Comparison of ENCODE assay signal across 29 mouse cellular contexts in the genomic region with DNA sequence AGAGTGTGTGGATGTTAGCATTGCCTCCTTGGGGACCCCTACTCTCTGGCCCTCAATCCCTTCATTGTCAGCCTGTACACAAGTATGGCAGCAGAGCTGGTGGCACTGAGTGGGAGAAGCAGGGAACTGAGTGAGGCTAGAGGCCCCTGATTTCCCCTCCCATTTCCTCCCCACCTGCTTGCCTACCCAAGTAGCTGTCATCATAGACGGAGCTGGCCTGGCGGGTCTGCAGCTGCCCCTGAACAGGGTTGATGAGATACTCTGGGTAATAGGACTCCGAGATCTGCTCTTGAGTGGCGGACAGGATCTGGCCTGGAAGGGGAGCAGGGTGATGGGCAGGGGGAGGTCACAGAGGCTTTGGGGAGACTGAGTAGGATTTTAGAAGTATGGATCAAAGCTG. TPM values are rescaled to one million over a fixed set of nuclear protein-coding genes. Genes with fewer than 3 reads are reported as not detected.
DNase-seq lines count a peak whose midpoint lies in the region; ATAC-seq and TF ChIP-seq lines count a peak whose summit lies in the region.
"Had no signal": no experiment of that assay in that cellular context is flagged by ENCODE, and none has a peak within 500 bp of the region (broad histone marks: within the 10 kb centered on the region; RNA-seq: fewer than 3 reads in every experiment).

No protein-coding gene starts in this region.

- H3K9me3 ChIP-seq in heart, embryonic 12.5 days (replicated peaks) = no peaks in the 10 kb centered on the region
- H3K9me3 ChIP-seq in heart, embryonic 16.5 days (replicated peaks; ENCODE audit: control insufficient read depth, low read length) = no peaks in the 10 kb centered on the region
- H3K9me3 ChIP-seq: forebrain, embryonic 13.5 days; G1E; hindbrain, embryonic 12.5 days; intestine, embryonic 15.5 days; limb, embryonic 10.5 days; limb, embryonic 15.5 days; liver, embryonic 13.5 days; megakaryocyte, embryonic 14.5 days; midbrain, embryonic 12.5 days had no signal

- DNase-seq in heart, postnatal 4 days = no peak
- peak; percentile 56 for DNase-seq in thymus, postnatal 0 days (ENCODE audit: low spot score)
- DNase-seq in thymus, adult 18-20 months = no peak
- peak; percentile 56 for DNase-seq in thymus, postnatal 4 days
- DNase-seq in layer of hippocampus, adult 2 months (ENCODE audit: low spot score in 2 of 2) = no peak
- DNase-seq: adrenal gland, adult 8-10 months; cerebellum, adult 2 months; cerebellum, postnatal 14 days; gastrocnemius, postnatal 10 days; kidney, adult 8-10 months; kidney, postnatal 10 days; layer of hippocampus, adult 9-11 months; liver, embryonic 13.5 days; lung, adult 18-20 months; lung, postnatal 4 days had no signal

- no peak overlapping the region for H3K4me3 ChIP-seq in heart, embryonic 12.5 days
- H3K4me3 ChIP-seq in heart, embryonic 16.5 days (ENCODE audit: low read length) = no peak overlapping the region
- no peak overlapping the region for H3K4me3 ChIP-seq in layer of hippocampus, adult 2 months
- H3K4me3 ChIP-seq: forebrain, embryonic 13.5 days; hindbrain, embryonic 12.5 days; intestine, embryonic 15.5 days; limb, embryonic 10.5 days; limb, embryonic 15.5 days; liver, embryonic 13.5 days; megakaryocyte, embryonic 14.5 days; midbrain, embryonic 12.5 days had no signal

- H3K4me1 ChIP-seq in heart, embryonic 12.5 days (replicated peaks) = peaks cover 64% of the 10 kb centered on the region
- peaks cover 63% of the 10 kb centered on the region for H3K4me1 ChIP-seq in heart, embryonic 16.5 days (ENCODE audit: control insufficient read depth, insufficient read depth, low read length)
- H3K4me1 ChIP-seq: forebrain, embryonic 13.5 days; midbrain, embryonic 12.5 days had no signal

- H3K36me3 ChIP-seq in heart, embryonic 12.5 days = peaks cover 74% of the 10 kb centered on the region
- peaks cover 39% of the 10 kb centered on the region for H3K36me3 ChIP-seq in heart, embryonic 16.5 days (ENCODE audit: control insufficient read depth, insufficient read depth)

- no peak overlapping the region for H3K4me2 ChIP-seq in heart, embryonic 12.5 days
- H3K4me2 ChIP-seq in heart, embryonic 16.5 days (ENCODE audit: low read depth, low read length) = no peak overlapping the region
- H3K4me2 ChIP-seq: forebrain, embryonic 13.5 days; hindbrain, embryonic 12.5 days; intestine, embryonic 15.5 days; limb, embryonic 15.5 days; liver, embryonic 13.5 days; midbrain, embryonic 12.5 days had no signal

- no peaks in the 10 kb centered on the region for H3K27me3 ChIP-seq in heart, embryonic 12.5 days (replicated peaks)
- H3K27me3 ChIP-seq in heart, embryonic 16.5 days (ENCODE audit: control insufficient read depth, insufficient read depth, low read length) = no peaks in the 10 kb centered on the region
- H3K27me3 ChIP-seq: forebrain, embryonic 13.5 days; hindbrain, embryonic 12.5 days; intestine, embryonic 15.5 days; limb, embryonic 15.5 days; liver, embryonic 13.5 days; megakaryocyte, embryonic 14.5 days; midbrain, embryonic 12.5 days had no signal

- TF ChIP-seq CTCF in layer of hippocampus, adult 2 months (conservative IDR thresholded peaks at IDR 0.05) = no peak

- H3K27ac ChIP-seq in heart, embryonic 12.5 days (ENCODE audit: poor library complexity, severe bottlenecking) = peak overlapping the region; percentile 99
- peak overlapping the region; percentile 94 for H3K27ac ChIP-seq in heart, embryonic 16.5 days (ENCODE audit: low read length)
- no peak overlapping the region for H3K27ac ChIP-seq in layer of hippocampus, adult 2 months
- H3K27ac ChIP-seq: forebrain, embryonic 13.5 days; hindbrain, embryonic 12.5 days; hindbrain, postnatal 0 days; intestine, embryonic 15.5 days; limb, embryonic 10.5 days; limb, embryonic 15.5 days; liver, embryonic 13.5 days; midbrain, embryonic 12.5 days had no signal

- H3K9ac ChIP-seq in heart, embryonic 12.5 days = peak overlapping the region; percentile 38; the same call in 1 of the 2 replicates
- peak overlapping the region; percentile 51 for H3K9ac ChIP-seq in heart, embryonic 16.5 days (ENCODE audit: low read length)
- H3K9ac ChIP-seq: forebrain, embryonic 13.5 days; hindbrain, embryonic 12.5 days; intestine, embryonic 15.5 days; limb, embryonic 15.5 days; liver, embryonic 13.5 days; midbrain, embryonic 12.5 days had no signal

- WGBS in heart, embryonic 12.5 days = 48% methylated on average over 4 of the region's 4 CpGs
- 43% methylated on average over 4 of the region's 4 CpGs for WGBS in heart, embryonic 16.5 days

- ATAC-seq in heart, embryonic 12.5 days (ENCODE audit: insufficient number of reproducible peaks, low FRiP score) = no peak
- no peak for ATAC-seq in heart, embryonic 16.5 days (replicated peaks; ENCODE audit: extremely low read depth, insufficient read depth, low FRiP score)
- ATAC-seq: forebrain, embryonic 13.5 days; hindbrain, postnatal 0 days; intestine, embryonic 15.5 days had no signal

RNA-seq across cellular contexts. Expression of a gene that starts 10.4 kb away (rescaled TPM):
- 111 and 115 TPM in 2 replicates for polyA plus RNA-seq in heart, embryonic 12.5 days (2016; fragmentation: Nextera tagmentation; extraction: Ambion mirVana)
- 100 to 1,000 TPM; 120 to 121 TPM for total RNA-seq in heart, postnatal 4 days (2021)
- polyA plus RNA-seq in thymus, postnatal 0 days (2015; fragmentation: Nextera tagmentation; extraction: Ambion mirVana) = 9.6 and 10.5 TPM in 2 replicates
- polyA plus RNA-seq in heart, embryonic 16.5 days (2015; fragmentation: Nextera tagmentation; extraction: Ambion mirVana) = 64.0 and 72.7 TPM in 2 replicates
- 1 to 10 TPM; 1.2 to 2.1 TPM for total RNA-seq in layer of hippocampus, adult 2 months (2021)

RNA-seq across cellular contexts. Expression of a gene that starts 16.2 kb away (rescaled TPM):
- 9.2 and 10.3 TPM in 2 replicates for polyA plus RNA-seq in heart, embryonic 12.5 days (2016; fragmentation: Nextera tagmentation; extraction: Ambion mirVana)
- total RNA-seq in heart, postnatal 4 days (2021) = 10 to 100 TPM; 21.9 to 22.0 TPM
- polyA plus RNA-seq in thymus, postnatal 0 days (2015; fragmentation: Nextera tagmentation; extraction: Ambion mirVana) = 5.0 and 6.0 TPM in 2 replicates
- polyA plus RNA-seq in heart, embryonic 16.5 days (2015; fragmentation: Nextera tagmentation; extraction: Ambion mirVana) = 6.5 and 7.5 TPM in 2 replicates
- 10 to 100 TPM; 40.8 to 42.2 TPM for total RNA-seq in layer of hippocampus, adult 2 months (2021)

RNA-seq across cellular contexts. Expression of a gene that starts 45.7 kb away (rescaled TPM):
- 0.17 and 0.29 TPM in 2 replicates for polyA plus RNA-seq in heart, embryonic 12.5 days (2016; fragmentation: Nextera tagmentation; extraction: Ambion mirVana)
- not detected for total RNA-seq in heart, postnatal 4 days (2021)
- polyA plus RNA-seq in thymus, postnatal 0 days (2015; fragmentation: Nextera tagmentation; extraction: Ambion mirVana) = 0.06 TPM in 1 of 2 replicates, not detected in the other
- 0.19 TPM in 1 of 2 replicates, not detected in the other for polyA plus RNA-seq in heart, embryonic 16.5 days (2015; fragmentation: Nextera tagmentation; extraction: Ambion mirVana)
- total RNA-seq in layer of hippocampus, adult 2 months (2021) = under 1 TPM; 0.61 to 0.81 TPM
- total RNA-seq: adrenal gland, adult 8-10 months; adrenal gland, postnatal 4 days; G1E had no signal
- polyA plus RNA-seq: C2C12; embryonic facial prominence, embryonic 11.5 days; G1E had no signal

Comparison
In these comparisons a context has a peak if more than half of its experiments do, and no peak if none do; other contexts are left out.
1. DNase-seq: peak in thymus, postnatal 0 days (single experiment) and thymus, postnatal 4 days (single experiment); none in heart, postnatal 4 days (single experiment), thymus, adult 18-20 months (0 of 2) and layer of hippocampus, adult 2 months (0 of 2).